Mouse (Mus musculus): Measurements from ENCODE around the gene Kcnma1. TPM values are rescaled to one million over a fixed set of nuclear protein-coding genes. Genes with fewer than 3 reads are reported as not detected.

Gene Kcnma1
- total RNA-seq, 1 experiment = 0.49 TPM

DNA sequence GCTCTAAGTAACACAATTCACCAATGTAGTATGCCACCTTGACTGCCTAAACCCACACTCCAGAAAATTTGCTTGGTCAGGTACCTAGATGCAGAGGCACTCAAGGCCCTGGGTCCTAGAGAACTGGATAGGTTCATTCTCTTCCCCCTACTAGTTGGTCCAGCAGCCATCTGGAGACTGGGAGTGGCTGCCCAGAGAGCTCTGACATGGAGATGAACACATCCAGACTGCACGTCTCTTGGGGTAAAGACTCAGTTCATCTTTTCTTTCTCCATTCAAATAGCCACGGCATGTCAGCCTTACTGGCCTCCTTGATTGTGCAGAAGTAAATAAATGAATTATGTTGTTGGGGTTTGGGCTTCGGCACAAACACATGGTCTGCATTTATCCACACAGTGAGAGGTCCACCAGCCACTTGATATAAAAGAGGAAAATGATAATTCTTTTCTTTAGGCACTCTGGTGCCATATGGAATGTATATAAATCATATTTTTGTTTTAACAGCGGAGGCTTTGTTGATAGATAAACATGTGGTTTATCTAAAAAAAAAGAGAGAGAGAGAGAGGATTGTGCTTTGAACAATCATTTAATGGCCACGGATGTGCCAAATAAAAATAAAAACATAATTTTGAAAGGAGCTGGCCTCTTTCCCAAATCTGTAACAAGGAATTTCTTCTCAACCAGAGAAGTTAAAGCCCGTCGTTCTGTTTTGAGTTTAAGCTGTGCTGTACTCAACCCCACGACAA, 520.4 kb downstream of the Kcnma1 start:
- Histone ChIP-seq H3K27ac (ENCODE audit: insufficient read depth, low read depth, low read length, poor library complexity, severe bottlenecking) (no peak overlapping the region), H3K4me1 (ENCODE audit: control insufficient read depth in 2 of 2, insufficient read depth in 2 of 2, low read length in 2 of 2, poor library complexity in 1 of 2) (no peaks in the 10 kb centered on the region), H3K9ac (ENCODE audit: insufficient read depth, low read depth, low read length, poor library complexity, severe bottlenecking) (no peak overlapping the region), H3K9me3 (ENCODE audit: control insufficient read depth, insufficient read depth, low read depth, low read length) (no peaks in the 10 kb centered on the region), H3K4me3 (ENCODE audit: insufficient read depth in 1 of 2, low read depth in 1 of 2, low read length in 2 of 2, poor library complexity in 1 of 2, severe bottlenecking in 1 of 2) (no peak overlapping the region), H3K36me3 (ENCODE audit: control insufficient read depth, insufficient read depth, low read length, poor library complexity, severe bottlenecking) (no peaks in the 10 kb centered on the region)
- no peak for DNase-seq (ENCODE audit: low read depth, low spot score)
- in situ Hi-C loops (cut with MboI; ENCODE audit: low sequenced_read_pairs in 2 of 2, unreplicated experiment in 2 of 2) = loop anchor here in 1 of 2 experiments (10.0 kb wide), 1 partner anchor 59 kb away; no protein-coding TSS in a partner anchor
- TF ChIP-seq HCFC1 (IDR thresholded peaks at IDR 0.05; ENCODE audit: borderline replicate concordance, insufficient read depth, low read length) = no peak
- TF ChIP-seq ZC3H11A (IDR thresholded peaks at IDR 0.05; ENCODE audit: borderline replicate concordance, low read depth, low read length) = no peak
- TF ChIP-seq ZNF384 (IDR thresholded peaks at IDR 0.05; ENCODE audit: low read depth, low read length) = no peak
- TF ChIP-seq CHD2 (IDR thresholded peaks at IDR 0.05; ENCODE audit: low read depth, low read length) = no peak
- no peak for TF ChIP-seq MAFK (IDR thresholded peaks at IDR 0.05; ENCODE audit: insufficient read depth, low read depth, low read length)

DNA sequence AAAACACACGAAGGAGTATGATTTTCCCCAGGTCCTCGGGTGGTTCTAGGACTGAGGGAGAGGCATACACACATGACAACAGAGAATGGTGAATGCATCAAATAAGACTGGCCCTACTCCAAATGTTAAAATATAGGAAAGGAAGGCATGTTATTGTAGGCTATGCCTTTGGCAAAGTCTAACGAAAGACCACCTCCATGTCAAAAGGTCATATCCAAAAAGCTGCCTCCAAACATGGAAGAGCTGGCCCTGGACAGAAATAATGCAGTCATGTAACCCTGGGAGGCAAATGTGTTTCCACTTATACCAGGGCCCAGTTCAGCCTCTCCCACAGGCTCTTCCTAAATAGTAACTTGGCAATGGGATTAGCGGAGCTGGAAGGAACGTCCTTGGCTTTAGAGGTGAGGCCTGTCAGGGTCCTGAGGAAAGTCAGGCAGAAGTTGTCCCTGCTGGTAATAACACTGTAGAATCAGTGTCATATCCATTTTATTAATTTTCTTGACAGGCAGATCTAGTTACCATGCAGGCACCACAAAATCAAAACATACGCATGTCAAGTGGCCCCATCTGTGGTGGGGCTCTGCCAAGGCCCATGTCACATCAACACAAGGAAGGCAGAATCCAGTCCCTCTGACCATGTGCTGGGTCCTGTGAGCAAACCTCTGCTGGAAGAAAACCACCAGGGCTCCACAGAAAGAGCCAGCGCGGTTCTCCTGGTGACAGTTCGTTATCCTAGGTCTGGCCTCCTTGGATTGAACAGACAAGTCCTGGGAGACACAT, 521.5 kb downstream of the Kcnma1 start:
- Histone ChIP-seq H3K9me3 (ENCODE audit: control insufficient read depth, insufficient read depth, low read depth, low read length) (no peaks in the 10 kb centered on the region), H3K9ac (ENCODE audit: insufficient read depth, low read depth, low read length, poor library complexity, severe bottlenecking) (no peak overlapping the region), H3K4me3 (ENCODE audit: insufficient read depth in 1 of 2, low read depth in 1 of 2, low read length in 2 of 2, poor library complexity in 1 of 2, severe bottlenecking in 1 of 2) (no peak overlapping the region), H3K36me3 (ENCODE audit: control insufficient read depth, insufficient read depth, low read length, poor library complexity, severe bottlenecking) (no peaks in the 10 kb centered on the region), H3K4me1 (ENCODE audit: control insufficient read depth in 2 of 2, insufficient read depth in 2 of 2, low read length in 2 of 2, poor library complexity in 1 of 2) (no peaks in the 10 kb centered on the region), H3K27ac (ENCODE audit: insufficient read depth, low read depth, low read length, poor library complexity, severe bottlenecking) (no peak overlapping the region)
- in situ Hi-C loops (cut with MboI; ENCODE audit: low sequenced_read_pairs in 2 of 2, unreplicated experiment in 2 of 2) = loop anchor here in 1 of 2 experiments (10.0 kb wide), 1 partner anchor 58 kb away; no protein-coding TSS in a partner anchor
- TF ChIP-seq ZNF384 (IDR thresholded peaks at IDR 0.05; ENCODE audit: low read depth, low read length) = no peak
- no peak for TF ChIP-seq HCFC1 (IDR thresholded peaks at IDR 0.05; ENCODE audit: borderline replicate concordance, insufficient read depth, low read length)
- no peak for TF ChIP-seq MAFK (IDR thresholded peaks at IDR 0.05; ENCODE audit: insufficient read depth, low read depth, low read length)
- TF ChIP-seq ZC3H11A (IDR thresholded peaks at IDR 0.05; ENCODE audit: borderline replicate concordance, low read depth, low read length) = no peak
- no peak for TF ChIP-seq CHD2 (IDR thresholded peaks at IDR 0.05; ENCODE audit: low read depth, low read length)
- no peak for DNase-seq (ENCODE audit: low read depth, low spot score)

DNA sequence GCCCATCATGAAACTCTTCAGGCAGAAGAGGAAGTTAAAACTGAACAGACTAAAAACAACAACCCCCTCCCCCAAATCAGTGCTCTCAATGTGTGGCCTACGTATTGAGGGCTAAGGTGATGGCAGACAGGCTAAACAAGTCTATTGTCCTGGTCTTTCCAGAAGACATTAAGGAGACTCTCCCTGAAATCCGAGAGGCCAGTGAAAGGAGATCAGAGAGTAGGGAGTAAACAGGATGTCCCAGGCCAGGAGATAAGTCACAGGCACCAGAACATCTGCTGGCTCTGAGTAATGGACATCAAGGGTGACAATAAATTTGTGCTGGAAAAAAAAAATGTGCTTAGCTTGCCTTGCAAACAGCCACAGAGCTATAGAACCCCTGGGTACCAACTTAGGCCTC, 522.9 kb downstream of the Kcnma1 start:
- H3K4me1 ChIP-seq (ENCODE audit: control insufficient read depth in 2 of 2, insufficient read depth in 2 of 2, low read length in 2 of 2, poor library complexity in 1 of 2) = no peaks in the 10 kb centered on the region
- no peak overlapping the region for H3K9ac ChIP-seq (ENCODE audit: insufficient read depth, low read depth, low read length, poor library complexity, severe bottlenecking)
- H3K9me3 ChIP-seq (ENCODE audit: control insufficient read depth, insufficient read depth, low read depth, low read length) = no peaks in the 10 kb centered on the region
- no peak overlapping the region for H3K27ac ChIP-seq (ENCODE audit: insufficient read depth, low read depth, low read length, poor library complexity, severe bottlenecking)
- in situ Hi-C loops (cut with MboI; ENCODE audit: low sequenced_read_pairs in 2 of 2, unreplicated experiment in 2 of 2) = loop anchor here in 1 of 2 experiments (10.0 kb wide), 1 partner anchor 57 kb away; no protein-coding TSS in a partner anchor
- no peak for DNase-seq (ENCODE audit: low read depth, low spot score)
- H3K4me3 ChIP-seq (ENCODE audit: insufficient read depth in 1 of 2, low read depth in 1 of 2, low read length in 2 of 2, poor library complexity in 1 of 2, severe bottlenecking in 1 of 2) = no peak overlapping the region
- H3K36me3 ChIP-seq (ENCODE audit: control insufficient read depth, insufficient read depth, low read length, poor library complexity, severe bottlenecking) = no peaks in the 10 kb centered on the region
- TF ChIP-seq MAFK (IDR thresholded peaks at IDR 0.05; ENCODE audit: insufficient read depth, low read depth, low read length) (no peak), HCFC1 (IDR thresholded peaks at IDR 0.05; ENCODE audit: borderline replicate concordance, insufficient read depth, low read length) (no peak), ZNF384 (IDR thresholded peaks at IDR 0.05; ENCODE audit: low read depth, low read length) (no peak), CHD2 (IDR thresholded peaks at IDR 0.05; ENCODE audit: low read depth, low read length) (no peak), ZC3H11A (IDR thresholded peaks at IDR 0.05; ENCODE audit: borderline replicate concordance, low read depth, low read length) (no peak)

DNA sequence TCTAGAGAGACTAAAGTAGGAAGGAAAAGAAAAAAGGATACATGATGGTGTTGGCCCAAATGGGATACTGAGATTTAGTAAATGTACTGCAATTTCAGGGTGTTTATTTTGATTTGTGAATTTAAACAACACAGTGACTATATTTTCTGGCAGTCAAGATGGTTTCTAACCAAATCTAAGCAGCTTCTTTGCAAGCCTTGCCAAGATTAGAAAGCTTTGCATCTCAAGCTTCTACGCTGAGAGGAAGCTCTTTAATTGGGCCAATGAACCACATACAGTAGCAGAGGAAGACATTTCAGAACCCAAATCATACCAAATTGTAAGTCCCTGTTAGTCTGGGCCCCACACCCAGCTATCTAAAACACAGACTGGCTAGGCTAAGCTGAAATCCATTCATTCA, 527.6 kb downstream of the Kcnma1 start:
- Histone ChIP-seq H3K4me1 (ENCODE audit: control insufficient read depth in 2 of 2, insufficient read depth in 2 of 2, low read length in 2 of 2, poor library complexity in 1 of 2) (no peaks in the 10 kb centered on the region), H3K4me3 (ENCODE audit: insufficient read depth in 1 of 2, low read depth in 1 of 2, low read length in 2 of 2, poor library complexity in 1 of 2, severe bottlenecking in 1 of 2) (no peak overlapping the region), H3K9ac (ENCODE audit: insufficient read depth, low read depth, low read length, poor library complexity, severe bottlenecking) (no peak overlapping the region), H3K9me3 (ENCODE audit: control insufficient read depth, insufficient read depth, low read depth, low read length) (no peaks in the 10 kb centered on the region), H3K27ac (ENCODE audit: insufficient read depth, low read depth, low read length, poor library complexity, severe bottlenecking) (no peak overlapping the region), H3K36me3 (ENCODE audit: control insufficient read depth, insufficient read depth, low read length, poor library complexity, severe bottlenecking) (no peaks in the 10 kb centered on the region)
- no peak for DNase-seq (ENCODE audit: low read depth, low spot score)
- TF ChIP-seq MAFK (IDR thresholded peaks at IDR 0.05; ENCODE audit: insufficient read depth, low read depth, low read length) (no peak), ZNF384 (IDR thresholded peaks at IDR 0.05; ENCODE audit: low read depth, low read length) (no peak), ZC3H11A (IDR thresholded peaks at IDR 0.05; ENCODE audit: borderline replicate concordance, low read depth, low read length) (no peak), HCFC1 (IDR thresholded peaks at IDR 0.05; ENCODE audit: borderline replicate concordance, insufficient read depth, low read length) (no peak), CHD2 (IDR thresholded peaks at IDR 0.05; ENCODE audit: low read depth, low read length) (no peak)
- in situ Hi-C loops (cut with MboI; ENCODE audit: low sequenced_read_pairs in 2 of 2, unreplicated experiment in 2 of 2) = no loop called here

Measured in ES-E14 (cell line).